Mouse (Mus musculus) gastrocnemius, adult 8-10 months (tissue): ENCODE results near the gene Ccnd2. TPM values are rescaled to one million over a fixed set of nuclear protein-coding genes. Genes with fewer than 3 reads are reported as not detected.

Source experiments
- DNase-seq, 2 experiments: peaks; one replicate each; pipeline ENCODE4 v3.0.0; 2022; ENCODE audit warnings: low spot score in 2 of 2
- total RNA-seq, 4 experiments: library from RNA; stranded (reverse); gene quantifications; 2 replicates each; pipeline ENCODE4 v1.2.4; 2022

Gene Ccnd2
- 10 to 100 TPM in 2 of 4 experiments, 1 to 10 TPM in 2; 5.0 to 16.2 (median 9.6) TPM for total RNA-seq

GRCm38 (mm10) chr6:127152106-127152951 is at the start of gene Ccnd2:
Gene Ccnd2 (minus strand): TSS chr6:127152193.
- no peak for DNase-seq

- DNase-seq: no peak
Measured at GRCm38 (mm10) chr6:127196985-127197384, 45.0 kb upstream of the Ccnd2 start.

GRCm38 (mm10) chr6:127181296-127181695 is 29.3 kb upstream of the Ccnd2 start:
- no peak for DNase-seq

GRCm38 (mm10) chr6:127179056-127179759 is 27.2 kb upstream of the Ccnd2 start:
- no peak for DNase-seq

- no peak for DNase-seq
Measured at GRCm38 (mm10) chr6:127177962-127178361, 26.0 kb upstream of the Ccnd2 start.

GRCm38 (mm10) chr6:127177441-127177840 is 25.4 kb upstream of the Ccnd2 start:
- DNase-seq: no peak

GRCm38 (mm10) chr6:127172461-127172860 is 20.5 kb upstream of the Ccnd2 start:
- no peak for DNase-seq

GRCm38 (mm10) chr6:127170734-127171133 is 18.7 kb upstream of the Ccnd2 start:
- no peak for DNase-seq

- DNase-seq: no peak
Measured at GRCm38 (mm10) chr6:127165663-127166062, 13.7 kb upstream of the Ccnd2 start.

GRCm38 (mm10) chr6:127162842-127163241 is 10.8 kb upstream of the Ccnd2 start:
- no peak for DNase-seq

- DNase-seq: no peak
Measured at GRCm38 (mm10) chr6:127157321-127157720, 5.3 kb upstream of the Ccnd2 start.

- no peak for DNase-seq
Measured at GRCm38 (mm10) chr6:127155468-127155867, 3.5 kb upstream of the Ccnd2 start.

- DNase-seq: no peak
Measured at GRCm38 (mm10) chr6:127154708-127155268, 2.8 kb upstream of the Ccnd2 start.

GRCm38 (mm10) chr6:127153972-127154707 is 2.1 kb upstream of the Ccnd2 start:
- DNase-seq: no peak

GRCm38 (mm10) chr6:127153296-127153800 is 1.4 kb upstream of the Ccnd2 start:
- no peak for DNase-seq

- DNase-seq: no peak
Measured at GRCm38 (mm10) chr6:127151565-127152105, 358 bp downstream of the Ccnd2 start.

- peak in 1 of 2 experiments; percentile 32 for DNase-seq
Measured at GRCm38 (mm10) chr6:127150663-127151564, 1.1 kb downstream of the Ccnd2 start.

GRCm38 (mm10) chr6:127149944-127150662 is 1.9 kb downstream of the Ccnd2 start:
- no peak for DNase-seq

- no peak for DNase-seq
Measured at GRCm38 (mm10) chr6:127149303-127149943, 2.6 kb downstream of the Ccnd2 start.
